Mouse (Mus musculus): ENCODE data around the gene Arhgef10l. TPM values are rescaled to one million over a fixed set of nuclear protein-coding genes. Genes with fewer than 3 reads are reported as not detected.

Arhgef10l gene
- total and polyA plus RNA-seq, 3 experiments: 10.2 to 26.0 TPM; not detected in 1

GRCm38 (mm10) chr4:140645638-140646037 lies 20.2 kb downstream of the Arhgef10l start:
- no peaks in the 10 kb centered on the region for H3K27me3 ChIP-seq (ENCODE audit: control insufficient read depth in 1 of 2, insufficient read depth in 2 of 2, low read length in 2 of 2)

GRCm38 (mm10) chr4:140644701-140645100 lies 21.1 kb downstream of the Arhgef10l start:
- H3K27me3 ChIP-seq (ENCODE audit: control insufficient read depth in 1 of 2, insufficient read depth in 2 of 2, low read length in 2 of 2): no peaks in the 10 kb centered on the region

More at GRCm38 (mm10) chr4:140645638-140646037, 20.2 kb downstream of the Arhgef10l start:
- Histone ChIP-seq H3K9ac (ENCODE audit: control insufficient read depth, low read depth, low read length, poor library complexity, severe bottlenecking) (no peak overlapping the region), H3K9me3 (replicated peaks; ENCODE audit: insufficient read depth, low read length) (no peaks in the 10 kb centered on the region), H3K27ac (ENCODE audit: control insufficient read depth, low read depth, low read length) (no peak overlapping the region), H3K4me1 (ENCODE audit: control insufficient read depth in 1 of 2, insufficient read depth in 2 of 2, low read length in 2 of 2) (no peaks in the 10 kb centered on the region), H3K79me2 (ENCODE audit: control insufficient read depth, insufficient read depth, low read length, poor library complexity) (no peaks in the 10 kb centered on the region), H3K36me3 (ENCODE audit: control insufficient read depth in 1 of 2, insufficient read depth in 2 of 2, low read length in 2 of 2) (no peaks in the 10 kb centered on the region), H3K4me3 (ENCODE audit: control insufficient read depth in 1 of 2, insufficient read depth in 1 of 2, low read depth in 2 of 2, low read length in 2 of 2) (no peak overlapping the region)
- DNase-seq (ENCODE audit: low read depth, low spot score): no peak
- TF ChIP-seq POLR2AphosphoS2 (IDR thresholded peaks at IDR 0.05; ENCODE audit: low read length) (no peak), USF1 (IDR thresholded peaks at IDR 0.05; ENCODE audit: low read depth, low read length) (no peak), SIN3A (IDR thresholded peaks at IDR 0.05; ENCODE audit: low read length) (no peak), JUND (IDR thresholded peaks at IDR 0.05; ENCODE audit: low read depth, low read length) (no peak), TAL1 (IDR thresholded peaks at IDR 0.05; ENCODE audit: low read length) (no peak), EP300 (IDR thresholded peaks at IDR 0.05; ENCODE audit: low read depth in 1 of 2, low read length in 2 of 2) (no peak), ETS1 (IDR thresholded peaks at IDR 0.05; ENCODE audit: low read depth, low read length) (no peak), TBP (IDR thresholded peaks at IDR 0.05; ENCODE audit: low read depth, low read length) (no peak), NRF1 (IDR thresholded peaks at IDR 0.05; ENCODE audit: insufficient read depth, low read depth, low read length, poor library complexity, severe bottlenecking) (no peak)

GRCm38 (mm10) chr4:140644276-140644675 lies 21.5 kb downstream of the Arhgef10l start:
- TF ChIP-seq E2F4 (IDR thresholded peaks at IDR 0.05; ENCODE audit: borderline replicate concordance, low read depth, low read length) (no peak), USF2 (IDR thresholded peaks at IDR 0.05; ENCODE audit: borderline replicate concordance in 1 of 2, insufficient read depth in 1 of 2, low read depth in 1 of 2, low read length in 2 of 2) (no peak), CHD2 (IDR thresholded peaks at IDR 0.05; ENCODE audit: low read length) (no peak), POLR2AphosphoS2 (IDR thresholded peaks at IDR 0.05; ENCODE audit: low read length) (no peak), SIN3A (IDR thresholded peaks at IDR 0.05; ENCODE audit: low read length) (no peak), JUND (IDR thresholded peaks at IDR 0.05; ENCODE audit: low read depth, low read length) (no peak), MAX (IDR thresholded peaks at IDR 0.05; ENCODE audit: low read length) (no peak), CTCF (IDR thresholded peaks at IDR 0.05 in 2 of 3, conservative IDR thresholded peaks at IDR 0.05 in 1 of 3; ENCODE audit: control insufficient read depth in 1 of 3, insufficient read depth in 1 of 3, low read depth in 2 of 3, low read length in 3 of 3, poor library complexity in 1 of 3, severe bottlenecking in 1 of 3) (no peak), MYC (IDR thresholded peaks at IDR 0.05; ENCODE audit: low read depth, low read length) (no peak), ZKSCAN1 (IDR thresholded peaks at IDR 0.05; ENCODE audit: low read depth, low read length) (no peak), SMC3 (IDR thresholded peaks at IDR 0.05; ENCODE audit: low read depth, low read length) (no peak), TAL1 (IDR thresholded peaks at IDR 0.05; ENCODE audit: low read length) (no peak)
- H3K4me3 ChIP-seq (ENCODE audit: control insufficient read depth in 1 of 2, insufficient read depth in 1 of 2, low read depth in 2 of 2, low read length in 2 of 2): no peak overlapping the region
- no peaks in the 10 kb centered on the region for H3K79me2 ChIP-seq (ENCODE audit: control insufficient read depth, insufficient read depth, low read length, poor library complexity)
- H3K4me1 ChIP-seq (ENCODE audit: control insufficient read depth in 1 of 2, insufficient read depth in 2 of 2, low read length in 2 of 2): no peaks in the 10 kb centered on the region
- no peak overlapping the region for H3K9ac ChIP-seq (ENCODE audit: control insufficient read depth, low read depth, low read length, poor library complexity, severe bottlenecking)
- H3K27ac ChIP-seq (ENCODE audit: control insufficient read depth, low read depth, low read length): no peak overlapping the region
- no peaks in the 10 kb centered on the region for H3K9me3 ChIP-seq (replicated peaks; ENCODE audit: insufficient read depth, low read length)
- no peak for DNase-seq (ENCODE audit: low read depth, low spot score)
- no peaks in the 10 kb centered on the region for H3K27me3 ChIP-seq (ENCODE audit: control insufficient read depth in 1 of 2, insufficient read depth in 2 of 2, low read length in 2 of 2)
- H3K36me3 ChIP-seq (ENCODE audit: control insufficient read depth in 1 of 2, insufficient read depth in 2 of 2, low read length in 2 of 2): no peaks in the 10 kb centered on the region

More at GRCm38 (mm10) chr4:140644701-140645100, 21.1 kb downstream of the Arhgef10l start:
- no peak overlapping the region for H3K4me3 ChIP-seq (ENCODE audit: control insufficient read depth in 1 of 2, insufficient read depth in 1 of 2, low read depth in 2 of 2, low read length in 2 of 2)
- no peak for DNase-seq (ENCODE audit: low read depth, low spot score)
- no peak overlapping the region for H3K9ac ChIP-seq (ENCODE audit: control insufficient read depth, low read depth, low read length, poor library complexity, severe bottlenecking)
- no peak overlapping the region for H3K27ac ChIP-seq (ENCODE audit: control insufficient read depth, low read depth, low read length)
- no peaks in the 10 kb centered on the region for H3K36me3 ChIP-seq (ENCODE audit: control insufficient read depth in 1 of 2, insufficient read depth in 2 of 2, low read length in 2 of 2)
- TF ChIP-seq SMC3 (IDR thresholded peaks at IDR 0.05; ENCODE audit: low read depth, low read length) (no peak), E2F4 (IDR thresholded peaks at IDR 0.05; ENCODE audit: borderline replicate concordance, low read depth, low read length) (no peak), ELF1 (IDR thresholded peaks at IDR 0.05; ENCODE audit: low read depth, low read length) (no peak), MYB (IDR thresholded peaks at IDR 0.05; ENCODE audit: low read depth, low read length) (no peak), NRF1 (IDR thresholded peaks at IDR 0.05; ENCODE audit: insufficient read depth, low read depth, low read length, poor library complexity, severe bottlenecking) (no peak), ZMIZ1 (IDR thresholded peaks at IDR 0.05; ENCODE audit: low read depth, low read length) (no peak), UBTF (IDR thresholded peaks at IDR 0.05; ENCODE audit: borderline replicate concordance, insufficient read depth, low read depth, low read length) (no peak), CTCF (IDR thresholded peaks at IDR 0.05 in 2 of 3, conservative IDR thresholded peaks at IDR 0.05 in 1 of 3; ENCODE audit: control insufficient read depth in 1 of 3, insufficient read depth in 1 of 3, low read depth in 2 of 3, low read length in 3 of 3, poor library complexity in 1 of 3, severe bottlenecking in 1 of 3) (no peak), MAX (IDR thresholded peaks at IDR 0.05; ENCODE audit: low read length) (no peak), TBP (IDR thresholded peaks at IDR 0.05; ENCODE audit: low read depth, low read length) (no peak), POLR2A (IDR thresholded peaks at IDR 0.05; ENCODE audit: control insufficient read depth in 1 of 2, insufficient read depth in 1 of 2, low read depth in 1 of 2, low read length in 2 of 2, poor library complexity in 1 of 2) (no peak), TAL1 (IDR thresholded peaks at IDR 0.05; ENCODE audit: low read length) (no peak)
- H3K79me2 ChIP-seq (ENCODE audit: control insufficient read depth, insufficient read depth, low read length, poor library complexity): no peaks in the 10 kb centered on the region
- no peaks in the 10 kb centered on the region for H3K9me3 ChIP-seq (replicated peaks; ENCODE audit: insufficient read depth, low read length)
- H3K4me1 ChIP-seq (ENCODE audit: control insufficient read depth in 1 of 2, insufficient read depth in 2 of 2, low read length in 2 of 2): no peaks in the 10 kb centered on the region
